Mouse (Mus musculus) layer of hippocampus, adult 11-12 months (tissue): ENCODE data around the gene Mpg.

Source experiments
- DNase-seq: peaks from one replicate; pipeline ENCODE4 v3.0.0; 2022; ENCODE audit warnings: low spot score

Mpg gene

GRCm38 (mm10) chr11:32231125-32231524, 4.8 kb downstream of the Mpg start:
- peak; percentile 49 for DNase-seq

DNA sequence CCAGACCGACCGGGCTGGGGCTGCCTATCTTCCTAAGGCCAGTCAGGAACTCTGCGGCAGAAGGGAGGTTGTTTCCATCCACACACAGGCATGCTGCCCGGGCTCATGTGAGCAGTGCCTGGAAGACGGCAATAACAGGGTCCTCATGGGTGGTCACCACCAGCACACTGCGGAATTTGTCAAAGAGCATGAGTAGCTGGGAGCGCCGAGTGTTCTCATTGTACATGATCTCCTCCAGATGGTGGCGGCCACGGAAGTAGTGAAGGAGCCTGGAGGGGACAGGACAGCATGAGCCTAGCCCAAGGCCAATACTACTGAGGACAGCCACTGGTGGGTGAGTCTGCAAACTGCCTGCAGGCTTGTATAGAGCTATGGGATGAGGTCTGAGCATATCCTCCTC, 6.5 kb downstream of the Mpg start:
- no peak for DNase-seq

GRCm38 (mm10) chr11:32233895-32234294, 7.6 kb downstream of the Mpg start:
- peak; percentile 48 for DNase-seq

DNA sequence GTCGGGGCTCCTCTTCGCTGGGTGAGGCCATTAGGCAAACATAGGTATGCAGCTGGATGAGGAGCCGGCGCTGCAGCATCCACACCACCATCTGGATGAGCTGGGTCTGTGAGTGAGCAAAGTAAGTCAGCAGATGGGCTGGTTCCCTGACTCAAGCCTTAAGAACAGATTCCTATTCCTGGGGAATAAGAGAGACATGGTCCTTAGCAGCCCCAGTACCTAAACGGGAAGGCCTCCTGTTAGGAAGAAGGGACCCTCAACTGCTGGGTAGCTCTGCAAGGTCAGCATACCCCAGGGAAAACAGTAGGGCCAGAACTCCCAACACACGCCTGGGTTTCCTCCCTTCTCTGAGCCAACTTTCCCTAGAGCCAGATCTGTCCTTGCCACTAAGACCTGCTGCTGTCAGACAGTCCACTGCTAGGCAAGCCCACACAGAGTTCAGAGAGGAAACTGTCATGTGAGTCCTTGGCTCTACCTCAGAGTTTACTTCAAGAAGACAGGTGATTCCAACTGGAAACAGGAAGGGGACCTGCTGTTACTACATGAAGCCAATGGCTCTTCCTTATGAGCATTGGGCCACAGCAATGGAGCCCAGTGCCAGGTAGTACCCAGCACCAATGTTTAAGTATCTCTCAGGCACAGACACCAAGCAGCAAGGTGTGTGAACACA, 8.6 kb downstream of the Mpg start:
- no peak for DNase-seq

DNA sequence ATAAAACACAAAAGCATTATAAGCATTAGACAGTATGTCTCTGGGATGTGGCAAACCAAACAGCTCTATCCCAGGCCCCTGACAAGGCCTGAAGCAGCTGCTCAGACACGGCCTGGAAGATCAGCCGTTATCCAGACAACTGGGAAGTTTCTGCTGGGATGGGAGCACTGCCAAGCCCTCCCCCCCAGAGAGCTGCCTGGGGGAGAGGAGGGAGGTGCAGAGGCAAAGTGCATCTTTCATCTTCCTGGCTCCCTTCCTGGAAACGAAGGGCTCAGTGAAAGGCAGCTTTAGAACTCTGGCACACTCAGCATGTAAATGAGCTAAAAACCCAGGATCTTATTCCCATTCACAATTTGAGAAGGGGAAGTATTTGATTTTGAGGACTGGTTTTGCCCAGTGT, 9.3 kb downstream of the Mpg start:
- peak; percentile 57 for DNase-seq

DNA sequence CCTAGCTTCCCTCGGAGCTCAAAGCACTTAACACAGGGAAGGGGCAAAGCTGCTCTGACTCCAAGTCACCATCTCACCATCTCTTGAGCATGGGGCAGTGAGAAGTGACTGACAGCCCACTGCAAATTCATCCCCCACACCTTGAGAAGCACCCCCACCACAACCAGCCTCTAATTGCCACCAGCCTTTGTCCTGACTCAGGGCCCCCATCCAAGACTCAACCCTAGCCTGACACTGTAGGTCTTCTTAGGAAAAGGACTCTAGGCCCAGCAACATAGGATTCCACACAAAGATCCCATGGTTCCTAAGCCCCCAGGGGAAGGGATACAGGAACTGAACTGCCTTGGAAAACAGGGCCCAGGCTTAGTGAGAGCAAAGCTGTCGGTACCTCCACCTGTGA, 9.8 kb downstream of the Mpg start:
- DNase-seq = no peak

- DNase-seq = peak; percentile 66
Observed at GRCm38 (mm10) chr11:32236712-32237410, 10.6 kb downstream of the Mpg start.

DNA sequence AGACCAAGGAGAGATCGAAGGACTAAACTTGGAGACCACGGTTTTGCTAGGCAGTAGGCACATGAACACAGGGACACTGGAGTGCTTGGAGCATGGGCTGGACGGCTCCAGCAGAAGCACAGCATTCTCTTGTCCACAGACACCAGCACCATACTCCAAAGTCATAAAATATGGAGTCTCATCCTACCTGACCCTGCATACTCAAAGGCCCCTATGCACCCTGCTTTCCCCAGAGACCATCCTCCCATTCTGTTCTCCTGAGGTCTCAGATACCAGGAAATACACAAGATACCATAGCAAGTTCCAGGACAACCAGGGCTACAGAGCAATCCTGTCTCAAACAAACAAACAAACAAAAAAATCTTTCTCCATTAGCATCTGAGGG, 11.1 kb downstream of the Mpg start:
- DNase-seq = no peak

GRCm38 (mm10) chr11:32238093-32238860, 12.0 kb downstream of the Mpg start:
- DNase-seq = peak; percentile 80

GRCm38 (mm10) chr11:32241391-32241790, 15.1 kb downstream of the Mpg start:
- DNase-seq = no peak

GRCm38 (mm10) chr11:32242209-32242608, 15.9 kb downstream of the Mpg start:
- DNase-seq = no peak

GRCm38 (mm10) chr11:32243205-32243955, 17.1 kb downstream of the Mpg start:
- DNase-seq = no peak

DNA sequence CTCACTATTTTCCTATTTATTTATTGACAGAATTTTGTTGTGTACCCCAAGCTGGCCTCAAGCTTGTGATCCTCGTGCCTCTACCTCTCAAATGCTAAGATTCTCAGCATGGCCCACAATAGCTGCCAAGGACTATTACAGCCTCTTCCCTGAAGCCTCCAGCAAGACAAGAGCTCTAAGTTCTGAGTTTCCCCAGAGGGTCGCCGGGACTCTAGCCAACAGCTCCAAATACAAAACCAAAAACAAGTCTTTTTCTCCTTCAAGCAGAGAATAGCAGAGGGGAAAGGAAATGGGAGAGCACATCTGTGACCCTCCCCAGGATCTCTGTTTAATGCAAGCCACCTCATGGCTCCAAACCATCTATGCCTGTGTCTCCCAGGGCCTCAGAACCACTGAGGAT, 17.8 kb downstream of the Mpg start:
- no peak for DNase-seq

DNA sequence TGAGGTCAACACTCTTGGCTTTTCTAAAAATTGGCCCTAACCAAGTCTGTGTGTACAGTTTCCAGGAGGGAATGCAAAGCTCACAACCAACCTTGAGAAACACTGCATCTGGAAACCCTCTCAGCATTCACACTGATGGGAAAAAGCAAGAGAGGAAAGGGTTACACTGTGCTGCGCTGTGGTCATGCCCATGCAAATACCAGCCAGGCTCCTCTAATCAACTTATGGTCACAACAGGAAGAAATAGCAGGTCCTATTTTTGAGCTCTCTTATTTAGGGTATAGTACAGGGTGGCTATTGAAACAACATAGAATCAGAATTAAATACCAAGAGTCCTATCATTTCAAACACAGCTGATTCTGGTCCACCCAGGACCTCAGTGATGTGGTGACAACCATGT, 18.3 kb downstream of the Mpg start:
- no peak for DNase-seq

DNA sequence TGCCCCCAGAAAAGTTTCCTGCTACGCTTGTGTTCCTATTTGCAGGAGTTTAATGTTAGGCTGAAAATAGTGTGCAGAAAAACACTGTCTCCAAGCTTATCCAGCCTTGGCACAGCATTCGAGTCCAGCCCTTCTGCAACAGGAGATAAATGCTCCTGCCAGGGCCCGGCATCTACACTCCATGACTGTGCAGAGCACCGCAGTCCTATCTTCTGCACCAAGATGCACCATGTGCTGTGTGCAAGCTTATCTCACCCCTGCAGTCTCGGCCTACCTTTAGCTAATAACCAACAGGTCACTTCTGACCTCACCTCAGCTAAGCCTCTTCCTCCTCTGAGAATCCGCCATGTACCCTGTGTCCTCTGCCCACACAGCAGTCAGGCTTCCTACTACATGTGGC, 19.3 kb downstream of the Mpg start:
- no peak for DNase-seq

DNA sequence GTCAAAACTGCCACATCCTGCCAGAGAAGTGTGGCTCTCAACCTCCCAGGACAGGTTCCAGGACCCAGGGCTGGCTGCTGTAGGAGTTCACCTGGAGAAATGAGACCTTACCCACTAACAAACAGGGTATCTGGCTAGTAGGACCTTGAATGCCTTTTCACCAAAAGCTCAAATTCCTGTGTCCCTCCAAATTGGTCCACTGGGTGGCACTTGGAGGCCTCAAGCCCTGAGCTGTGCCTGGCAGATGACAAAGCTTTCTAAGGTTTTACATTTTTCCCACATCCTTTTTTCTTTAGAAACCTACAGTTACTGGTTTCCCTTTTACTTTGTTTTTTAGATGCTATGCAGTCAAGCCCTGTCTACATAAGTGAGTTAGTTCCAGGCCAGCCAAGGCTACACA, 20.8 kb downstream of the Mpg start:
- DNase-seq = no peak

DNA sequence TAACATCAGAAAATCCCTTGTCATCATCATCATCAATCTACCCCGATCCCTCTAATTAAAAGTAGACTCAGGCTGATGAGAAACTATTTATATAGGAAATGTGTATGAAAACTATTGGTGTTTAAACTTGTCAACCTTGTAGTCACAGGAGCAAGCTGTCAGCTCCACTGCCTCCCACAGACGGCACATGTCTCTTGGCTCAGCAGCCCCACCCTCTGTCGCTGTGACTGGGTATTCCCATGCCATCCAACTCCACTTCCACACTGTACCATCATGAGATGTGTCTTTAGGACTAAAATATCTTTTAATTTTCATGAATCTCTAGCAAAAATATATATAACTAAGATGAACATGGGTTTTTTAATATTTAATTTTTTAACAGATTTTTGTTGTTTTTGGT, 22.0 kb downstream of the Mpg start:
- no peak for DNase-seq

DNA sequence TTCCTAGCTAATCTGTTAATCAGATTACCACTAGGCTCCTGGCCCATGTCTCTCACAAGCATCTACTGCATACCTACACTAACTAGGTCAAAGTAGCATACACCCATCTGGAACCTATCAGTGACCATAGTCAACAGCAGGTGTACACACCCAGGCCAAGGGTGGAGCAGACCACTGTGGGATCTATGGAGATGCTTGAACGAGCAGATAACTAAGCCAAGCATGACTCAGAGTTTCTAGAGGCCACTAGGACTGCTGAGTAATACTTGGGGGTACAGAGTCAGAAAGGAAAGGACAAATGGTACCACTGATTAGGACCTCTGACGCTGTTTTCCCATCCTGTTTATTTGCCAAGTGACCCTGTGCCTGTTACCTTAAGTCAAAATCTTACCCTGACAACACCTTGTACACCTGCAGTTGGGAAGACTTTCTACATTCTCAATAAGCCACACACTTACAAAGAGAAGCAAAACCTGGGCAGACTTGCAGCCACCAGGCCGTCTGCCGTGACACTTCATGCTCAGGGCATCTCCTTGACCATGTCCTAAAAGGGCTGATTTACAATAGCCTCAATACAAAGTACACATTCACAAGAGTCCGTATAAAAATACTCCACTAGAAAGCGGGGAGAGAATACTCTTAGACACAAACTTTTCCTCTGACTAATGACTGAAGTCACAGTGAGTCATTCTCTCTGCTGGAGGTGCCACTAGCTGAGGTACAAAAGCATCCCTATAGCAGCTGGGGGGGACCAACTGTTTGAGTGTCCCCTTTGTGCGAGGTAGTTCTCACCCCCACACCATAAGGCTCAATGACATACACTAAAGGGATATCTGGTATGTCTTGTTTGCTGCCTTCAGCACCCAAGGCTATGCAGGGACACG, 24.8 kb downstream of the Mpg start:
- no peak for DNase-seq

DNA sequence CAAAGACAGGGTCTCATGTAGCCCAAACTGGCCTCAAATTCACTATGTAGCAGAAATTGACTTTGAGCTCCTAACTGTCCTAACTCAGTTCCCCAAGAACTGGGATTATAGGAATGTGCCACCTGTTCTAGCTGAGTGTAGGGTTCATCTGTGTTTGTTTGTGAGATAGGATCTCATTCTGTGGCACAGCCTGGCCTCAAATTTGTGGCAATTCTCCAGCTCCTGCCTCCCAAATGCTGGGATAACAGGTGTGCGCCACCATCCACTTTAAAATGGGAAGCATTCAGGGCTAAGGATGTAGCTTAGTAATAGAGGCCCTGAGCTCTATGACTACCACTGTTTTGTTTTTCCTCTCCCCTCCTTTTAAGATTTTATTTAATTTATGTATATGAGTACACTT, 26.8 kb downstream of the Mpg start:
- DNase-seq = no peak

DNA sequence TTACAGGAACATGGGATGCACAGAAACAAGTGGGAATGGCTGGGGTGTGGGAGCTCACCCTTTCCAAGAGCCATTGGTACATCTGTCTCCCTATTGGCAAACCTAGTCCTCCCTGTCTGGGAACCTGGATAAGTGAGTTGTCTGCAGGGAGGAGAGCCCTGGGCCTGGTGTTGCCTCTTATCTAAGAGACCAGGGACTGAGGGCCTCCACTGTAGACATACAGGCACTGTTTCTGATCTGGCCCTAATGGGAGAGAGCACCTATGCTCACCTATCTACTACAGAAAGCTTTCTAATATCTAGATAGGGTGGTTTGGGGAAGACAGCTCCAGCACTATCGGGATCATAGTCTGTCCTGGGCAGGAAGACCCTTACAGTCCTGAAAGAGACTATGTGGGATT, 29.8 kb downstream of the Mpg start:
- no peak for DNase-seq

GRCm38 (mm10) chr11:32256566-32256965, 30.3 kb downstream of the Mpg start:
- DNase-seq = no peak
